Mouse (Mus musculus) myocyte (in vitro differentiated cells): ENCODE measurements around the gene Rnf220.

Experiments
- CEBPB ChIP-seq: IDR thresholded peaks from 2 replicates; pipeline ENCODE4 v1.6.1; 2011; ENCODE audit warnings: mild to moderate bottlenecking, moderate library complexity; ENCODE audit not compliant: poor library complexity, insufficient read depth, severe bottlenecking
- MAX ChIP-seq: IDR thresholded peaks from one replicate; pipeline ENCODE4 v1.6.1; 2011; ENCODE audit warnings: low read depth, mild to moderate bottlenecking, control low read depth
- MYOD1 ChIP-seq, 3 experiments: IDR thresholded peaks; one replicate each; pipeline ENCODE4 v1.6.1; 2011; ENCODE audit warnings: control low read depth in 2 of 3, low read depth in 2 of 3, mild to moderate bottlenecking in 2 of 3, moderate library complexity in 1 of 3; ENCODE audit not compliant: insufficient read length in 2 of 3, control insufficient read depth in 1 of 3
- POLR2A ChIP-seq: IDR thresholded peaks from one replicate; pipeline ENCODE4 v1.6.1; 2011; ENCODE audit warnings: low read depth, mild to moderate bottlenecking, control low read depth, moderate library complexity; ENCODE audit not compliant: insufficient read length
- POLR2AphosphoS2 ChIP-seq: IDR thresholded peaks from one replicate; pipeline ENCODE4 v1.6.1; 2011; ENCODE audit warnings: low read depth, control low read depth; ENCODE audit not compliant: insufficient read length
- REST ChIP-seq: IDR thresholded peaks from one replicate; pipeline ENCODE4 v1.6.1; 2011; ENCODE audit warnings: mild to moderate bottlenecking, control low read depth, moderate library complexity; ENCODE audit not compliant: insufficient read depth, insufficient read length
- SRF ChIP-seq: IDR thresholded peaks from one replicate; pipeline ENCODE4 v1.6.1; 2011; ENCODE audit warnings: low read depth; ENCODE audit not compliant: control insufficient read depth, insufficient read length
- TCF12 ChIP-seq: IDR thresholded peaks from one replicate; pipeline ENCODE4 v1.6.1; 2011; ENCODE audit warnings: mild to moderate bottlenecking, control low read depth; ENCODE audit not compliant: poor library complexity, insufficient read depth, severe bottlenecking

- no peak for TF ChIP-seq POLR2A
- TF ChIP-seq MYOD1 (IDR thresholded peaks at IDR 0.05; ENCODE audit: control insufficient read depth in 1 of 3, insufficient read length in 2 of 3, low read depth in 2 of 3) = no peak
- TF ChIP-seq CEBPB = no peak
- TF ChIP-seq SRF = no peak
- TF ChIP-seq REST = no peak
- TF ChIP-seq TCF12 = no peak
- no peak for TF ChIP-seq POLR2AphosphoS2
- no peak for TF ChIP-seq MAX
Observed at GRCm38 (mm10) chr4:117267284-117267683, 229.6 kb downstream of the Rnf220 start.
